Mouse (Mus musculus) cortical plate, adult 2 months (tissue): ENCODE measurements at regions not wholly inside any gene's neighbourhood (a gene's known extent, or its start where the extent isn't known, plus 50 kb on each side); places are given as distances from the start of the nearest gene placed in this dataset.

Source experiments
- CTCF ChIP-seq: fragments of 200-500 bp; IDR thresholded peaks from 2 replicates; pipeline ENCODE4 v1.5.1; 2011; ENCODE audit warnings: mild to moderate bottlenecking, control low read depth, low read length; ENCODE audit not compliant: insufficient read depth; ENCODE audit errors: extremely low read depth
- POLR2A ChIP-seq: fragments of 200-500 bp; IDR thresholded peaks from 2 replicates; pipeline ENCODE4 v1.6.1; 2011; ENCODE audit warnings: mild to moderate bottlenecking, low read length, control low read depth; ENCODE audit not compliant: insufficient read depth; ENCODE audit errors: extremely low read depth

GRCm38 (mm10) chr1:90395331-90396016 is 191.7 kb downstream of the Ackr3 start:
- TF ChIP-seq POLR2A (no peak), CTCF (no peak)
